In genomic region chr8:120699079-120699478, GRCm38 (mm10) we compare ENCODE assay signal across 16 mouse cellular contexts. TPM values are rescaled to one million over a fixed set of nuclear protein-coding genes. Genes with fewer than 3 reads are reported as not detected.
DNase-seq lines count a peak whose midpoint lies in the region; ATAC-seq and TF ChIP-seq lines count a peak whose summit lies in the region.
"Had no signal": no experiment of that assay in that cellular context is flagged by ENCODE, and none has a peak within 500 bp of the region (broad histone marks: within the 10 kb centered on the region; RNA-seq: fewer than 3 reads in every experiment).

No protein-coding gene starts in this region.

- DNase-seq in heart, postnatal 25 days (ENCODE audit: low spot score): no peak
- no peak for DNase-seq in kidney, adult 11 months
- peak; percentile 51 for DNase-seq in midbrain, embryonic 11.5 days (ENCODE audit: low spot score, missing footprints)
- no peak for DNase-seq in midbrain, postnatal 0 days (ENCODE audit: low spot score)
- no peak for DNase-seq in adrenal gland, postnatal 10 days
- DNase-seq: cerebellum, adult 2 months; liver, embryonic 13.5 days; thymus, adult 18-20 months had no signal

- no peaks in the 10 kb centered on the region; the same call in 1 of the 2 replicates for H3K9me3 ChIP-seq in heart, embryonic 14.5 days (ENCODE audit: control insufficient read depth, low read length)
- H3K9me3 ChIP-seq in kidney, embryonic 16.5 days (ENCODE audit: low read length): no peaks in the 10 kb centered on the region
- no peaks in the 10 kb centered on the region for H3K9me3 ChIP-seq in midbrain, embryonic 11.5 days (ENCODE audit: control insufficient read depth, low read length)
- H3K9me3 ChIP-seq in midbrain, postnatal 0 days (ENCODE audit: low read length): no peaks in the 10 kb centered on the region
- H3K9me3 ChIP-seq: forebrain, embryonic 12.5 days; liver, embryonic 13.5 days; neural tube, embryonic 13.5 days had no signal

- WGBS in heart, embryonic 14.5 days: 54% methylated on average over 6 of the region's 6 CpGs
- 54% methylated on average over 6 of the region's 6 CpGs for WGBS in kidney, embryonic 16.5 days
- 80% methylated on average over 6 of the region's 6 CpGs for WGBS in midbrain, embryonic 11.5 days
- WGBS in midbrain, postnatal 0 days: 81% methylated on average over 6 of the region's 6 CpGs

- H3K27me3 ChIP-seq in heart, embryonic 14.5 days (ENCODE audit: control insufficient read depth, insufficient read depth, low read length): 0 out of 2 replicates have a peak, but pooled peaks cover 3% of the 10 kb centered on the region
- H3K27me3 ChIP-seq in kidney, embryonic 16.5 days (ENCODE audit: insufficient read depth, low read length): 0 out of 2 replicates have a peak, but pooled peaks cover 5% of the 10 kb centered on the region
- no peaks in the 10 kb centered on the region for H3K27me3 ChIP-seq in midbrain, embryonic 11.5 days (ENCODE audit: control insufficient read depth, insufficient read depth, low read length)
- no peaks in the 10 kb centered on the region for H3K27me3 ChIP-seq in midbrain, postnatal 0 days (ENCODE audit: insufficient read depth, low read length)
- H3K27me3 ChIP-seq: neural tube, embryonic 13.5 days had no signal

- no peak for ATAC-seq in heart, embryonic 14.5 days (ENCODE audit: insufficient number of reproducible peaks, insufficient read depth, low FRiP score, low read depth)
- ATAC-seq in kidney, embryonic 16.5 days (ENCODE audit: low FRiP score, low TSS enrichment): no peak
- no peak for ATAC-seq in midbrain, embryonic 11.5 days (ENCODE audit: low FRiP score)
- no peak for ATAC-seq in midbrain, postnatal 0 days (ENCODE audit: low FRiP score)

- intact Hi-C loops in heart, postnatal 25 days (cut with DNase I): no loop called here

- no peak overlapping the region for H3K4me3 ChIP-seq in heart, embryonic 14.5 days (ENCODE audit: control insufficient read depth in 1 of 2, insufficient read depth in 1 of 2, low read depth in 1 of 2, low read length in 2 of 2)
- H3K4me3 ChIP-seq in kidney, embryonic 16.5 days (ENCODE audit: low read length): no peak overlapping the region
- H3K4me3 ChIP-seq in midbrain, embryonic 11.5 days (ENCODE audit: low read depth, low read length): no peak overlapping the region
- H3K4me3 ChIP-seq in midbrain, postnatal 0 days (ENCODE audit: low read depth, low read length): no peak overlapping the region
- H3K4me3 ChIP-seq: forebrain, embryonic 12.5 days; liver, embryonic 13.5 days; neural tube, embryonic 13.5 days had no signal

- H3K27ac ChIP-seq in heart, embryonic 14.5 days (replicated peaks in 1 of 2; ENCODE audit: control insufficient read depth in 1 of 2, insufficient read depth in 1 of 2, low read depth in 2 of 2, low read length in 2 of 2): peak overlapping the region; percentile 55 to 59
- peak overlapping the region; percentile 43; the same call in 1 of the 2 replicates for H3K27ac ChIP-seq in kidney, embryonic 16.5 days (ENCODE audit: low read length)
- no peak overlapping the region for H3K27ac ChIP-seq in midbrain, embryonic 11.5 days (ENCODE audit: low read depth, low read length)
- no peak overlapping the region for H3K27ac ChIP-seq in midbrain, postnatal 0 days (ENCODE audit: low read depth, low read length)
- H3K27ac ChIP-seq: forebrain, embryonic 12.5 days; hindbrain, embryonic 14.5 days; neural tube, embryonic 13.5 days had no signal

- TF ChIP-seq CTCF in midbrain, postnatal 0 days (IDR thresholded peaks at IDR 0.05): no peak

- peaks cover 15 to 20% of the 10 kb centered on the region in 2 experiments for H3K4me1 ChIP-seq in heart, embryonic 14.5 days (ENCODE audit: control insufficient read depth in 2 of 2, insufficient read depth in 2 of 2, low read length in 2 of 2)
- peaks cover 29% of the 10 kb centered on the region; the same call in 1 of the 2 replicates for H3K4me1 ChIP-seq in kidney, embryonic 16.5 days (ENCODE audit: insufficient read depth, low read length)
- no peaks in the 10 kb centered on the region; the same call in 1 of the 2 replicates for H3K4me1 ChIP-seq in midbrain, embryonic 11.5 days (ENCODE audit: control insufficient read depth, insufficient read depth, low read length)
- H3K4me1 ChIP-seq in midbrain, postnatal 0 days (ENCODE audit: insufficient read depth, low read length): 0 out of 2 replicates have a peak, but pooled peaks cover 6% of the 10 kb centered on the region
- H3K4me1 ChIP-seq: forebrain, embryonic 12.5 days had no signal

- H3K36me3 ChIP-seq in heart, embryonic 14.5 days (ENCODE audit: control insufficient read depth, insufficient read depth, low read length): no peaks in the 10 kb centered on the region
- H3K36me3 ChIP-seq in kidney, embryonic 16.5 days (ENCODE audit: insufficient read depth, low read length): no peaks in the 10 kb centered on the region
- no peaks in the 10 kb centered on the region for H3K36me3 ChIP-seq in midbrain, embryonic 11.5 days (ENCODE audit: control insufficient read depth, insufficient read depth, low read length)
- no peaks in the 10 kb centered on the region for H3K36me3 ChIP-seq in midbrain, postnatal 0 days (ENCODE audit: insufficient read depth, low read length)
- H3K36me3 ChIP-seq: forebrain, embryonic 12.5 days; liver, embryonic 13.5 days; neural tube, embryonic 13.5 days had no signal

- no peak overlapping the region for H3K4me2 ChIP-seq in heart, embryonic 14.5 days (ENCODE audit: low read length)
- no peak overlapping the region for H3K4me2 ChIP-seq in kidney, embryonic 16.5 days (replicated peaks; ENCODE audit: low read depth, low read length)
- H3K4me2 ChIP-seq in midbrain, embryonic 11.5 days: no peak overlapping the region
- H3K4me2 ChIP-seq in midbrain, postnatal 0 days (ENCODE audit: low read depth, low read length, poor library complexity, severe bottlenecking): no peak overlapping the region
- H3K4me2 ChIP-seq: forebrain, embryonic 12.5 days; hindbrain, embryonic 14.5 days; liver, embryonic 13.5 days; neural tube, embryonic 13.5 days had no signal

- H3K9ac ChIP-seq in heart, embryonic 14.5 days (ENCODE audit: low read length): no peak overlapping the region
- no peak overlapping the region for H3K9ac ChIP-seq in kidney, embryonic 16.5 days (replicated peaks; ENCODE audit: low read length)
- no peak overlapping the region for H3K9ac ChIP-seq in midbrain, embryonic 11.5 days (ENCODE audit: low read length)
- no peak overlapping the region for H3K9ac ChIP-seq in midbrain, postnatal 0 days (replicated peaks; ENCODE audit: low read length, poor library complexity, severe bottlenecking)
- H3K9ac ChIP-seq: forebrain, embryonic 12.5 days; hindbrain, embryonic 14.5 days; liver, embryonic 13.5 days; neural tube, embryonic 13.5 days had no signal

RNA-seq across cellular contexts. Expression of gene Emc8, which starts 30.7 kb away (rescaled TPM):
- polyA plus RNA-seq in heart, embryonic 14.5 days (2014; fragmentation: Nextera tagmentation; extraction: Ambion mirVana): 166 and 168 TPM in 2 replicates
- 10 to 100 TPM; 45.6 to 46.9 TPM for total RNA-seq in heart, postnatal 25 days (2021)
- 253 and 262 TPM in 2 replicates for polyA plus RNA-seq in kidney, embryonic 16.5 days (2015; fragmentation: Nextera tagmentation; extraction: Ambion mirVana)
- 292 and 306 TPM in 2 replicates for polyA plus RNA-seq in midbrain, embryonic 11.5 days (2014; fragmentation: Nextera tagmentation; extraction: Ambion mirVana)
- total RNA-seq in midbrain, postnatal 0 days (2014; rRNA removed): 30.5 and 43.2 TPM in 2 replicates
- polyA plus RNA-seq in midbrain, postnatal 0 days (2015; fragmentation: Nextera tagmentation; extraction: Ambion mirVana): 91.6 and 95.8 TPM in 2 replicates
- 100 to 1,000 TPM; 113 to 117 TPM for total RNA-seq in adrenal gland, postnatal 10 days (2021)

RNA-seq across cellular contexts. Expression of gene Cox4i1, which starts 31.1 kb away (rescaled TPM):
- polyA plus RNA-seq in heart, embryonic 14.5 days (2014; fragmentation: Nextera tagmentation; extraction: Ambion mirVana): 2,314 and 2,402 TPM in 2 replicates
- total RNA-seq in heart, postnatal 25 days (2021): 1,000 to 10,000 TPM; 4,549 to 4,664 TPM
- polyA plus RNA-seq in kidney, embryonic 16.5 days (2015; fragmentation: Nextera tagmentation; extraction: Ambion mirVana): 1,211 and 1,278 TPM in 2 replicates
- polyA plus RNA-seq in midbrain, embryonic 11.5 days (2014; fragmentation: Nextera tagmentation; extraction: Ambion mirVana): 937 and 953 TPM in 2 replicates
- total RNA-seq in midbrain, postnatal 0 days (2014; rRNA removed): 493 and 558 TPM in 2 replicates
- 1,374 and 1,478 TPM in 2 replicates for polyA plus RNA-seq in midbrain, postnatal 0 days (2015; fragmentation: Nextera tagmentation; extraction: Ambion mirVana)
- 1,000 to 10,000 TPM; 2,747 to 2,903 TPM for total RNA-seq in adrenal gland, postnatal 10 days (2021)

RNA-seq across cellular contexts. Expression of gene Gm27021, which starts 31.2 kb away (rescaled TPM):
- 0.45 and 0.65 TPM in 2 replicates for polyA plus RNA-seq in heart, embryonic 14.5 days (2014; fragmentation: Nextera tagmentation; extraction: Ambion mirVana)
- not detected for total RNA-seq in heart, postnatal 25 days (2021)
- polyA plus RNA-seq in kidney, embryonic 16.5 days (2015; fragmentation: Nextera tagmentation; extraction: Ambion mirVana): 3.4 and 4.2 TPM in 2 replicates
- 3.4 and 3.5 TPM in 2 replicates for polyA plus RNA-seq in midbrain, embryonic 11.5 days (2014; fragmentation: Nextera tagmentation; extraction: Ambion mirVana)
- 3.9 and 13.8 TPM in 2 replicates for total RNA-seq in midbrain, postnatal 0 days (2014; rRNA removed)
- 7.9 and 9.1 TPM in 2 replicates for polyA plus RNA-seq in midbrain, postnatal 0 days (2015; fragmentation: Nextera tagmentation; extraction: Ambion mirVana)
- total RNA-seq in adrenal gland, postnatal 10 days (2021): not detected
- total RNA-seq: adrenal gland, adult 18-20 months; common myeloid progenitor, adult 5-6 weeks had no signal

RNA-seq across cellular contexts. Expression of gene Irf8, which starts 37.1 kb away (rescaled TPM):
- polyA plus RNA-seq in heart, embryonic 14.5 days (2014; fragmentation: Nextera tagmentation; extraction: Ambion mirVana): 7.5 and 8.5 TPM in 2 replicates
- 1 to 10 TPM; 3.2 to 4.5 TPM for total RNA-seq in heart, postnatal 25 days (2021)
- polyA plus RNA-seq in kidney, embryonic 16.5 days (2015; fragmentation: Nextera tagmentation; extraction: Ambion mirVana): 10.0 and 10.9 TPM in 2 replicates
- polyA plus RNA-seq in midbrain, embryonic 11.5 days (2014; fragmentation: Nextera tagmentation; extraction: Ambion mirVana): 4.7 and 4.9 TPM in 2 replicates
- 3.2 and 3.5 TPM in 2 replicates for total RNA-seq in midbrain, postnatal 0 days (2014; rRNA removed)
- 5.0 and 5.7 TPM in 2 replicates for polyA plus RNA-seq in midbrain, postnatal 0 days (2015; fragmentation: Nextera tagmentation; extraction: Ambion mirVana)
- total RNA-seq in adrenal gland, postnatal 10 days (2021): 10 to 100 TPM; 18.9 to 21.8 TPM
- polyA plus RNA-seq: C2C12 had no signal

RNA-seq across cellular contexts. Expression of gene 1190005I06Rik, which starts 51.6 kb away (rescaled TPM):
- polyA plus RNA-seq in heart, embryonic 14.5 days (2014; fragmentation: Nextera tagmentation; extraction: Ambion mirVana): 5.8 and 6.2 TPM in 2 replicates
- total RNA-seq in heart, postnatal 25 days (2021): 1 to 10 TPM; 2.3 to 3.4 TPM
- 2.3 and 2.4 TPM in 2 replicates for polyA plus RNA-seq in kidney, embryonic 16.5 days (2015; fragmentation: Nextera tagmentation; extraction: Ambion mirVana)
- polyA plus RNA-seq in midbrain, embryonic 11.5 days (2014; fragmentation: Nextera tagmentation; extraction: Ambion mirVana): 2.9 and 4.4 TPM in 2 replicates
- 27.4 and 30.9 TPM in 2 replicates for total RNA-seq in midbrain, postnatal 0 days (2014; rRNA removed)
- polyA plus RNA-seq in midbrain, postnatal 0 days (2015; fragmentation: Nextera tagmentation; extraction: Ambion mirVana): 25.4 and 29.5 TPM in 2 replicates
- total RNA-seq in adrenal gland, postnatal 10 days (2021): 10 to 100 TPM; 28.3 to 32.8 TPM

Comparison
In these comparisons a context has a peak if more than half of its experiments do, and no peak if none do; other contexts are left out.
1. H3K27ac ChIP-seq: peak in heart, embryonic 14.5 days (2 of 2) and kidney, embryonic 16.5 days (single experiment); none in midbrain, embryonic 11.5 days (single experiment) and midbrain, postnatal 0 days (single experiment).